Mouse (Mus musculus): ENCODE data around the gene Rab3ip. TPM values are rescaled to one million over a fixed set of nuclear protein-coding genes. Genes with fewer than 3 reads are reported as not detected.

Gene Rab3ip
- polyA plus RNA-seq (2012; rRNA removed), result 98.2 and 144 TPM in 2 replicates

- peak; percentile 57 for DNase-seq (ENCODE audit: low read depth, low spot score)
- under 1% methylated on average over 103 of the region's 103 CpGs for WGBS
These were observed at the start of gene Rab3ip for GRCm38 (mm10) chr10:116950009-116950769. TSS of gene Rab3ip (minus strand) at chr10:116950769.

DNA sequence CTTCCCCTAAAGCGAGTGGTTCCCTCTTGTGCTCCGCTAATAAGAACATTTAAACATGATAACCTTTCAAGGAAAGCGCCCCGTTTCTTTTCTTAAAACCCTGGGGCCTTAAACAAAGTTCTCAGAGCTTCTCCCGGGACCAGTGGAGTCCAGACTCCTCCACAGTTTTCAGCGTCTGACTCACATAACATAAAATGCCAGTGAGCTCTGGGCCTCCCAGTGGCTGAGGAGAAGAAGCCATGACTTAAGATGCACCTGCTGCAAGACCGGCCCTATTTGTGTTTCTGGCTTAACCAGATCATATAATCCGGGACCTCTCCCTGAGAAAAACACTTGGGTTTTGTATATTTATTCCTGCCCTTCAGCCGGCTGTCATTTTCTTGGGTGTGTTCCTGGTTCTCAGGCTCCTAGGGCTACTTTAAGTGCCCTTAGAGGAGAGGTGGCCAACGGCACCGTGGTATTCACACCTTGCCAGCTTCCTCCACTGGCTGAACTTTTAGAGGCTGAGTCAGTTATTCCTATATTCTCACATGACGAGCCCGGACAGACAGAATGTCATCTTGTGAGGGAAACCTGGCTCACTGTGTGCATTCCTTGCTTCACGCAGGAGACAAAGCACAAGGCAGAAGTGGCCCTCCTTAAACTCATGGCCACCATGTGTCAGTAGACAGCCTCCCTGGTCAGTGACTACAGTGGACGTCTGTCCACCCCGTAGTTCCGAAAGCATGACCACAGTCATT lies 48.3 kb upstream of the Rab3ip start:
- WGBS, result 53% methylated on average over 17 of the region's 17 CpGs
- DNase-seq (ENCODE audit: low read depth, low spot score), result no peak

GRCm38 (mm10) chr10:116996236-116996600 lies 45.6 kb upstream of the Rab3ip start:
- WGBS, result 10% methylated on average over 6 of the region's 6 CpGs
- peak; percentile 63 for DNase-seq (ENCODE audit: low read depth, low spot score)

- WGBS, result 52% methylated on average over 6 of the region's 6 CpGs
- DNase-seq (ENCODE audit: low read depth, low spot score), result no peak
These were observed 45.1 kb upstream of the Rab3ip start for GRCm38 (mm10) chr10:116995584-116996235.

DNA sequence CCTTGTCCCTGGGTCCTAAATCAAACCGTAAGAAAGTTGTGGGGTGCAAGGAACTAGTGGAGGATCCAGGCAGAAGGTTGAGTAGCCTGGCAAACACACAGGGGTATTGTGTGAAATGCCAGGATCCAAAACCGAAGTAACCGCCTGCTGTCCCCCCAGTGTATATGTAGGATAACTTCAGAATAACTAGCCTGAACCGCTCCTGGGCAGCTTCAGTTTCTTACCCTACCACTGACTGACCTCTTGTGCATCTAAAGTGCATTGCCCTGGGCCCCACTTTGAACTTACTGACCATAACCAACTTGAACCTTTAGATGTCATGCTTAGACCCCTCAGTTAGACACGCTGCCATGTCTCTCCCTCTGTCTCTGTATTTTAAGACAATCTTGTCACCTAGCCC lies 44.6 kb upstream of the Rab3ip start:
- no peak for DNase-seq (ENCODE audit: low read depth, low spot score)
- WGBS, result 89% methylated on average over 5 of the region's 5 CpGs

DNA sequence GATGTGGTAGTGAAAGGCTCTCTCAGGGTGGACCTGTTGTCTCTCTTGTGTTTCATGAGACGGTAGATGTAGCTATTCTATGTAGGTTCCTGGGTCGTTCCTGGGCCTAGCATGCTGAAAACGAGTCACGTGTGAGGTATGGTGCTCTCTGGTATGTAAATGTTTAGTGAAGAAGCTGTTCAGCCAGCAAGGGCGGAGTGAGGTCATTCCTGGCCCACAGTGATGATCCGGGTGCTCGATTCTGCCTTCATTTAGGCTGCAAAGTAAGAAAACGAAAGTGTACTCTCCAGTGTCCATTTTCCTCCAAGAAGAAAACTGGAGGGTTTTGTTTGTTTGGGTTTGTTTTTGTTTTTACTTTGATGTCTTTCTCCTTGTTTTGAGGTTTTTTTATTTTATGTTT lies 43.4 kb upstream of the Rab3ip start:
- DNase-seq (ENCODE audit: low read depth, low spot score), result no peak
- 47% methylated on average over 8 of the region's 8 CpGs for WGBS

DNA sequence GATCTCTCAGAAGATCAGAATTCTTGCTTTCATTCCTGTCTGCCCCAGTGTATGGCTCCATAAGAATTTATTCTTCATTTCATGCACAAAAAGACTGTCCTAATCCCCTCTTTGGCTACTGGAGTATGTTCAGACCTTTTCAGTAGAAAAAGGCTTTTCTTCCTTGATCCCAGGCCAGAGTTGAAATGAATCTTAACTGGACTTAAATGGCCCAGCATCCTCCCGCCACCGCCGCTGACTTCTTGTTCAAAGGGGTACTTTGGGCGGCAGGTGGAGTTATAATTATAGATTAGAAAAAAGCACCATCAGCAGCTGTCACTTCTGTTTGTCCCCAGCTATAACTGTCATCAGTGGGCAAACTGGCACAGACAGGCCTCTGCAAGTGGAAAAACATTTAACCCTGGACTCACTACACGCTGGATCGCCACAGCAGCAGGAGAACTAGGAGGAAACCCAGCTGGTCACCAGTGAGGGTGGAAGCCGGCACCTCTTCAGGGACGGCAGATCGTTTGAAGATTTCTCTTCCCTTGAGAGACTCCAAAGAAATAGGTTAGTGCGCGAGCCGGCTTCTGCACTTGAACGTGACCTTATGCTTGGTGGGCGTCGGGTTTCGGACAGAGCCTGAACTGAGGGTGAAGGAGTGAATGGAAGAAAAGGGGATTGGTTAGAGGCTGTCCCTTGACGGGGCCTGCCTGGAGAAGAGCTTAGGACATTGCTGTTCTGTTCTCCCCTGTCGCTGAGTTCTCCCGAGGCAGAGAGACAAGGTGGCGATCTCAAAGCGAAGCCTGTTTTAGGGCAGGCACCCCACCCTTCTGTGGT lies 35.9 kb upstream of the Rab3ip start, which contains the start of gene Best3:
Gene Best3, plus strand, starts transcription at position 51 of the 819 bp plus-strand sequence.
- WGBS, result 46% methylated on average over 21 of the region's 21 CpGs

GRCm38 (mm10) chr10:116984836-116985235 lies 34.3 kb upstream of the Rab3ip start:
- 59% methylated on average over 12 of the region's 12 CpGs for WGBS
- DNase-seq (ENCODE audit: low read depth, low spot score), result no peak

More for the DNA sequence above, 35.9 kb upstream of the Rab3ip start, which contains the start of gene Best3:
- no peak for DNase-seq (ENCODE audit: low read depth, low spot score)

GRCm38 (mm10) chr10:116982526-116982925 lies 32.0 kb upstream of the Rab3ip start:
- no peak for DNase-seq (ENCODE audit: low read depth, low spot score)
- WGBS, result 68% methylated on average over 4 of the region's 4 CpGs

GRCm38 (mm10) chr10:116980888-116981287 lies 30.3 kb upstream of the Rab3ip start:
- DNase-seq (ENCODE audit: low read depth, low spot score), result no peak
- 73% methylated on average over 3 of the region's 3 CpGs for WGBS

GRCm38 (mm10) chr10:116980273-116980672 lies 29.7 kb upstream of the Rab3ip start:
- WGBS, result 76% methylated on average over 4 of the region's 4 CpGs
- no peak for DNase-seq (ENCODE audit: low read depth, low spot score)

GRCm38 (mm10) chr10:116978841-116979240 lies 28.3 kb upstream of the Rab3ip start:
- no peak for DNase-seq (ENCODE audit: low read depth, low spot score)
- 86% methylated on average over 9 of the region's 9 CpGs for WGBS

DNA sequence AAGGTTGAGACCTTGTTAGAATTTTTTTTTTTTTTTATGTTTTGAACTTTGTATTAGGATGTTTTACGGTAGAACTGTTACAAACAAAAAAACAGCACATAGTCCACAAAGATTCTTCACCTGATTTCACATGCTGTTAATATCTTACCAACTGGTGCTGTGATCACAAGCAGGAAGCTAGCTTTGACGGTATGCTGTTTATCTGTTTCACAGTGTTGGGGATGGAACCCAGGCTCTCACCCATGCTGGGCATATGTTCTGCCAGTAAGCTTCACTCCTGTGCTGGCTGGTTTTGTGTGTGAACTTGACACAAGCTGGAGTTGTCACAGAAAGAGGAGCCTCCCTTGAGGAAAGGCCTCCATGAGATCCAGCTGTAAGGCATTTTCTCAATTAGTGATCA lies 27.3 kb upstream of the Rab3ip start:
- DNase-seq (ENCODE audit: low read depth, low spot score), result no peak
- 62% methylated on average over 2 of the region's 2 CpGs for WGBS

DNA sequence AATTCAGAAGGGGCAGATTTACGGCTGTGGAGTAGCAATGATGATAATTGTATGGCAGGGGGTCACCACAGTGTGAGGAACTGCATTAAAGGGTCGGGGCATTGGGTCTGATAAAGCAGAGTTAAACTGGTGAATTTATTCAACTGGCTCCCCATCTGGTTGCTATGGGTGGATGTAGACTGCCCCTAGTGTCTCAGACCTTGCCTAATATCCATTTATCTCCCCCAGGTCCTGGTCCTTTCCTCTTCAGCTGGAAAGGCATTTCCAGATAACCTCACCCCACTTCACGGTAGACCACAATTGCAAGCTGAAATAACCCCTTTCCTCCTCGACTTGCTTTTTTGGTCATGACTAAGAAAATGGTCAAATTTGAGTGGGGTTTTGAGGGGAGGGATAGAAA lies 26.9 kb upstream of the Rab3ip start:
- DNase-seq (ENCODE audit: low read depth, low spot score), result no peak
- 38% methylated on average over 4 of the region's 4 CpGs for WGBS

GRCm38 (mm10) chr10:116972509-116972908 lies 21.9 kb upstream of the Rab3ip start, which contains the start of gene Gm10271:
TSS of gene Gm10271 (minus strand) at chr10:116972609.
- no peak for DNase-seq (ENCODE audit: low read depth, low spot score)
- 98% methylated on average over 6 of the region's 6 CpGs for WGBS

DNA sequence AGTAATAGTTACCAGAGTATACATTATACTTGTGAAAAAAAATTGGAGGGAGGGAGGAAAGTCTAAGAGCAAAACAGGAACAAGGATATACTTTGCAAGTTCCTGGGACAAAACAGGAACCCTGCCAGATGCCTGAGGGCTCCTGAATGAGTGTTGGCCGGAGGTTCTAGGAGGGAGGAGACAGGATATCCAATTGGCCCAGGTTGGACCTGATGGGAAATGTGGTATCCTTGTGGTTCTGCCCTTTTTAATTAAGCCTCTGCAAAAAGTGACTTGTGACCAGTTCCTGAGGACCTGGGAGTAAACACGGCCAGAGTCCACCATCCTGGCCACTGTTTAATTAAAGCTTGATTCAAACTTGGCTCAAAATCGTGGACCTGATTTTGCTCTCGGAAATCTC lies 18.2 kb upstream of the Rab3ip start:
- no peak for DNase-seq (ENCODE audit: low read depth, low spot score)
- 64% methylated on average over 4 of the region's 4 CpGs for WGBS

DNA sequence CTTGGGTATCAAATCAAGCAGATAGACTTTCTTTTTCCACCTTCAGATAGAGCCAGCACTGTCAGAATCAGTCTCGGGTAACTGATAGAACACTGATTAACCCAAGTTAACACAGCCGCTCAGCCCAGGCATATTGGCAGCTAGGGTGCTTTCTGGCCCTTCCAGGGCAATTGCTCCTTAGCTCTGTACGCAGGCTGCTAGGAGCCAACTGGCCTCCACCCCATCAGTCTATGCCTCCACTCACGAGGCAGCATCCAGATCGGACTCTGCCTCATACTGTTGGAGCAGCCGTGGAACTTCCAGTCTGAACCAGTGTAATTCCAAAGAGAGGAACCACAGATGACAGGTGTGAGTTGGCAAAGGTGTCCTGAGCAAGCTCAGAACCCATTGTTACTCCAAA lies 15.5 kb upstream of the Rab3ip start:
- DNase-seq (ENCODE audit: low read depth, low spot score), result no peak
- WGBS, result 67% methylated on average over 6 of the region's 6 CpGs

GRCm38 (mm10) chr10:116965297-116965696 lies 14.7 kb upstream of the Rab3ip start:
- no peak for DNase-seq (ENCODE audit: low read depth, low spot score)
- 59% methylated on average over 5 of the region's 5 CpGs for WGBS

GRCm38 (mm10) chr10:116964571-116964970 lies 14.0 kb upstream of the Rab3ip start:
- no peak for DNase-seq (ENCODE audit: low read depth, low spot score)
- WGBS, result 69% methylated on average over 4 of the region's 4 CpGs

DNA sequence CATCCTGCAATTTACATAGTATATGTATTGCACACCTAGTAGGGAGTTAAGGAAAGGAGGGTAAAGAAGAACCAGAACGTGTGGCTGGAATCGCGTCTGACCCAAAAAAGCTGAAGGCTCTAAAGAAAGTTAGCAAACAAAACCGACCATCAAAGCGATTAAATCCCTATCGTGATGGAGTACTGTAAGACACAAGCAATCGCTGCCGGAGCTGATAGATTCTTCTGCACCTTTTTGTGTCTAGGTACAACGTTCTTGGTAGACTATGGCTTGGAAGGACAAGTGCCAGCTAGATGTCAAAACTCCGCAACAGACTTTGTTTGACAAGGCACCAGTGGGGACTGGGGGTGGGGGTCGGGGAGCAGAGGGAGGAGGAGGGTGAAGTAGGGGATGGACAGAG lies 13.5 kb upstream of the Rab3ip start:
- no peak for DNase-seq (ENCODE audit: low read depth, low spot score)
- WGBS, result 73% methylated on average over 11 of the region's 11 CpGs
